Mouse (Mus musculus): Measurements from ENCODE around the gene Shq1. TPM values are rescaled to one million over a fixed set of nuclear protein-coding genes. Genes with fewer than 3 reads are reported as not detected.

The Shq1 gene
- polyA plus RNA-seq, 1 experiment from 2014 or later, result 8.5 TPM

DNA sequence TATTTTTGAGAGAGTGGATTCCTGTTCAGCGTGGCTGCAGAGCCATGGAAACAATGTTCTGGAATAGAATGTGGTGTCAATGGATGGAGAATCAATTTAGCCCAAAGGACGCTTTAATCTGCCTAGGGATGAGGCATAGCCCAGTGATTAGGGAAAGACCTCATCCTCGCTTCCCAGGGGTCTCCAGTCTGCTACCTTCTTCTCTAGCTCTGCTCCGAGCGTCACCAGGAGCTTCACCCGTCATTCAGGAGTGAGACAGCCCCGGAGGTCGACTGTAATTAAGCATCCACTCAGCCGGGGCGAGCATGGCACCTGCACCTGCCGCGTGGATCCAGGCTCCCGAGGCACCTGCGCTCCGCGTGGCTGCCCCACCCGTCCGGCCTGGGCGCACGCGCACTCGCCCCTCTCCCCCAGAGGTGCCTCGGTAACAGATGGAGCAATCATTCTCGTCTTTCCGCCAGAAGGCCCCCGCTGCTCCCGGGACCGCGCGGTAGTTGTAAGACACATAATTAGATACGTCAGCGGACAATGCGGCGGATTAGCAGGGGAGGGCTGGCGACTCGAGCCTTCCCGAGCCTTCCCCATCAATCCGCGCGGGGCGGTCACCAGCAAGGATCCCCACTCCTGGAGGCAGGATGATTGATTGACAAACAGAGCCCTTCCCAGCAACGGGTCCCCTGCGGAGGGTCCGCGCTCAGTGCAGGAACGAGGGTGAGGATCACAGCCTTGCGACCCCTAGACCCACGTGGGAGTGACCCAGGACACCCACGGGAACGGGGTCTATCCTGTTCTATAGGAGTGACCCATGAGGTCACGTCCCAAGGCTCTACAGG lies 108.0 kb downstream of the Shq1 start:
- ATAC-seq (ENCODE audit: insufficient number of reproducible peaks, insufficient read depth, low FRiP score, low read depth), result peak; percentile 45
- peak overlapping the region; percentile 86 for H3K4me2 ChIP-seq (ENCODE audit: low read length)

DNA sequence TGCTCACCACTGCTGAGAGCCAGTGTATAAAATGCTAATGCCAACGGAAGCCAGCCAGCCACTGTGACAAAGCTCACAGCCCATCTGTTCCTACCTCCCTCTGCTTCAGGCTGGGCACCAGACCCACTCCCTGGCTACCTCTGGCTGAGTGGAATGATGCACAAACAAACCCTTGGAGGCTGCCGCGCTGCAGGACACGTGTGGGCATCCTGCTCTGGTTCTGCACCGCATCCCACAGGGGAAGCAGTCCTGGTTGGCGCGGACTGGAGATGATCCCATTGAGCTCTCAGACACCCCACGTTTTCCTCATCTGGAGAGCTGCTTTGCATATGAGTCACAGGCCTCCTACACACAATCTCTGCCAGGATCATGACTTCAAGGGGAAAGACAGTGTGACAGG lies 112.9 kb downstream of the Shq1 start:
- H3K27ac ChIP-seq (replicated peaks in 1 of 2; ENCODE audit: control insufficient read depth in 1 of 2, insufficient read depth in 1 of 2, low read depth in 2 of 2, low read length in 2 of 2), result no peak overlapping the region
- WGBS, result 61% methylated on average over 8 of the region's 8 CpGs
- H3K4me2 ChIP-seq (ENCODE audit: low read length), result no peak overlapping the region
- no peak for ATAC-seq (ENCODE audit: insufficient number of reproducible peaks, insufficient read depth, low FRiP score, low read depth)
- no peaks in the 10 kb centered on the region for H3K9me3 ChIP-seq (ENCODE audit: control insufficient read depth, low read length)
- no peak overlapping the region for H3K4me3 ChIP-seq (ENCODE audit: control insufficient read depth in 1 of 2, insufficient read depth in 1 of 2, low read depth in 1 of 2, low read length in 2 of 2)
- peaks cover 33% of the 10 kb centered on the region for H3K27me3 ChIP-seq (ENCODE audit: control insufficient read depth, insufficient read depth, low read length)
- no peaks in the 10 kb centered on the region for H3K36me3 ChIP-seq (ENCODE audit: control insufficient read depth, insufficient read depth, low read length)
- H3K4me1 ChIP-seq (ENCODE audit: control insufficient read depth in 2 of 2, insufficient read depth in 2 of 2, low read length in 2 of 2), result peaks cover 0 to 5% of the 10 kb centered on the region in 2 experiments; a peak in 3 of 4 replicates
- no peak overlapping the region for H3K9ac ChIP-seq (ENCODE audit: low read length)

More for the DNA sequence above, 108.0 kb downstream of the Shq1 start:
- Histone ChIP-seq H3K4me3 (ENCODE audit: control insufficient read depth in 1 of 2, insufficient read depth in 1 of 2, low read depth in 1 of 2, low read length in 2 of 2) (peak overlapping the region; percentile 41 to 53), H3K27me3 (ENCODE audit: control insufficient read depth, insufficient read depth, low read length) (peaks cover 52% of the 10 kb centered on the region), H3K9ac (ENCODE audit: low read length) (peak overlapping the region; percentile 66), H3K27ac (replicated peaks in 1 of 2; ENCODE audit: control insufficient read depth in 1 of 2, insufficient read depth in 1 of 2, low read depth in 2 of 2, low read length in 2 of 2) (no peak overlapping the region), H3K9me3 (ENCODE audit: control insufficient read depth, low read length) (no peaks in the 10 kb centered on the region), H3K4me1 (ENCODE audit: control insufficient read depth in 2 of 2, insufficient read depth in 2 of 2, low read length in 2 of 2) (peaks cover 0 to 10% of the 10 kb centered on the region in 2 experiments), H3K36me3 (ENCODE audit: control insufficient read depth, insufficient read depth, low read length) (no peaks in the 10 kb centered on the region)
- WGBS, result under 1% methylated on average over 51 of the region's 51 CpGs

DNA sequence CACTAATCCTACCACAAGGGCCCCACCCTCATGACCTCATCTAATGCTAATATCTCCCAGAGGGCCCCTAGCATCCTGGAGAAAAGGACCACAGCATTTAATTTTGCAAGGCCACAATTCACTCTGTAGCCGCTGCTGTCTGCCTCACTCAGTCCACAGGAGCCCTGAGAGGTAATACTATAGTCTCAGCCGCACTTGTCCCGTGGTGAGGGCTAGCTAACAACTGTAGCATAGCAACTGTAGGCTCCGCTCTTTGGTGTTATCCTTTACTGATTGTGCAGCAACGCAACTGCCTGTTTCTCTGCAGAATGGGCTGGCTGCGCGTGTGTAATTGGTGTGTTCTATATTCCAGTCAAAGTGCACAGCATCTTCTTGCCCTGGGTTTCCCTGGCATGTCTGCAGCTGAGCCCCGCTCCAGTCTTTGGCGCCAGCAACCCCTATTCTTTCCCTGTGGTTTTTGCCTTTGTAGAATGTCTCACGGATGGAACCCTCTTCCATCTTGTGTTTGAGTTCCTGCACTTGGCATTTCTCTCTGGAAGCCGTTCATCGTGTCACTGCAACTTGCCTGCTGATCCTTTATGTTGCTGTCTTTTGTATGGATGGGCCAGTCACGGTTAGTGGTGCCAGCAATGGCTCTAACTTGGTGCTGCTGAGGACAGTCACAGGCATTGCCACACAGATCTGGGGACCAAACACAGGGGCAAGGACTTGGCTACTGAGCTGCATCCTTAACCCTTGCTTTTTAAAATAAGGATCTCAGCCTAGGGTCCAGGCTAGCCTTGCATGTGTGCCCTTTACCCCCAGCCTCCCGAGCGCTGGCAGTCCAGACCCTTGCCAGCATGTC lies 128.6 kb downstream of the Shq1 start:
- Histone ChIP-seq H3K27ac (replicated peaks in 1 of 2; ENCODE audit: control insufficient read depth in 1 of 2, insufficient read depth in 1 of 2, low read depth in 2 of 2, low read length in 2 of 2) (no peak overlapping the region), H3K9ac (ENCODE audit: low read length) (no peak overlapping the region), H3K36me3 (ENCODE audit: control insufficient read depth, insufficient read depth, low read length) (no peaks in the 10 kb centered on the region), H3K9me3 (ENCODE audit: control insufficient read depth, low read length) (no peaks in the 10 kb centered on the region), H3K4me3 (ENCODE audit: control insufficient read depth in 1 of 2, insufficient read depth in 1 of 2, low read depth in 1 of 2, low read length in 2 of 2) (no peak overlapping the region), H3K27me3 (ENCODE audit: control insufficient read depth, insufficient read depth, low read length) (no peaks in the 10 kb centered on the region), H3K4me1 (ENCODE audit: control insufficient read depth in 2 of 2, insufficient read depth in 2 of 2, low read length in 2 of 2) (peaks cover 0 to 9% of the 10 kb centered on the region in 2 experiments; a peak in 3 of 4 replicates), H3K4me2 (ENCODE audit: low read length) (no peak overlapping the region)
- 77% methylated on average over 15 of the region's 15 CpGs for WGBS
- no peak for ATAC-seq (ENCODE audit: insufficient number of reproducible peaks, insufficient read depth, low FRiP score, low read depth)

DNA sequence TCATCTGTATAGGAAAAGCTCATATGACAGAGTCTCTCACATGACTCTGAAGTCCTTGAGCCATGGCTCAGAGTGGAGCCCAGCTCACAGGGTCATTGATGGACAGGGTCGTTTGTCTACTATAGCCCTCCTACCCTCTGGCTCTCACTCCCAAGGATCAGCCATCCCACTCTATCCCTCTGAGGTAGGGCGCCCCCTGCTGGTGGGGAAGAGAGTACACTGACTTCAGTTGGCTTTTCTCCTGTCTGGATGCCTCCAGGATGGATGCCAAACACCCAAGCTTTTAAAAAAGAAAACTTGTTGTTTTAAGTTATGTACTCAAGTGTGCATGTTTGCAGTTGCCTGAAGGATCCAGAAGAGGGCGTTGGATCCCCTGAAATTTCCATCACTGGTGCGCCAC lies 131.3 kb downstream of the Shq1 start:
- no peaks in the 10 kb centered on the region for H3K9me3 ChIP-seq (ENCODE audit: control insufficient read depth, low read length)
- no peak overlapping the region for H3K4me2 ChIP-seq (ENCODE audit: low read length)
- no peak overlapping the region for H3K4me3 ChIP-seq (ENCODE audit: control insufficient read depth in 1 of 2, insufficient read depth in 1 of 2, low read depth in 1 of 2, low read length in 2 of 2)
- H3K4me1 ChIP-seq (ENCODE audit: control insufficient read depth in 2 of 2, insufficient read depth in 2 of 2, low read length in 2 of 2), result peaks cover 2 to 11% of the 10 kb centered on the region in 2 experiments; a peak in 3 of 4 replicates
- no peak overlapping the region for H3K27ac ChIP-seq (replicated peaks in 1 of 2; ENCODE audit: control insufficient read depth in 1 of 2, insufficient read depth in 1 of 2, low read depth in 2 of 2, low read length in 2 of 2)
- WGBS, result 43% methylated on average over 4 of the region's 4 CpGs
- H3K36me3 ChIP-seq (ENCODE audit: control insufficient read depth, insufficient read depth, low read length), result no peaks in the 10 kb centered on the region
- 0 out of 2 replicates have a peak, but pooled peaks cover 3% of the 10 kb centered on the region for H3K27me3 ChIP-seq (ENCODE audit: control insufficient read depth, insufficient read depth, low read length)
- no peak for ATAC-seq (ENCODE audit: insufficient number of reproducible peaks, insufficient read depth, low FRiP score, low read depth)
- H3K9ac ChIP-seq (ENCODE audit: low read length), result no peak overlapping the region

DNA sequence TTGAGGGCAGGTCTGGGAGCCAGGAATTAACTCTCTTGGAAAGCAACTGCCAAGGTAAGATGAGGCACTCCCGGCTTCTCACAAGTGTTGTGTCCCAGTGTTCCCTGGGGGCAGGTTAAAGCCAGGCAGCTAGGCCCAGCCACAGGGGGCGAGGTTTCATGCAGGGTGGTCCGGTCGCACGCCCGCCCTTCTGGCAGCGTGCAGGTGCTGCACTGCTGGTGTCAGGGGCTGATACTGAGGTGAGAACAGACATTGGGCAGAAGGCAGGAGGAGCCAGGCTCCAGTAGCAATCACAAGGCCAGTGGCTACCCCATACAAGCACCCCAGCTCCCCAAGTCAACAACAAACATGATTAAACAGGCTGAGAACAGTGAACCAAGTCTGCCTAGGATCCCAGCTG lies 132.4 kb downstream of the Shq1 start:
- Histone ChIP-seq H3K27ac (replicated peaks in 1 of 2; ENCODE audit: control insufficient read depth in 1 of 2, insufficient read depth in 1 of 2, low read depth in 2 of 2, low read length in 2 of 2) (peak overlapping the region in 1 of 2 experiments; percentile 31; a peak in 1 of 4 replicates), H3K27me3 (ENCODE audit: control insufficient read depth, insufficient read depth, low read length) (0 out of 2 replicates have a peak, but pooled peaks cover 3% of the 10 kb centered on the region), H3K36me3 (ENCODE audit: control insufficient read depth, insufficient read depth, low read length) (no peaks in the 10 kb centered on the region), H3K9me3 (ENCODE audit: control insufficient read depth, low read length) (no peaks in the 10 kb centered on the region), H3K9ac (ENCODE audit: low read length) (no peak overlapping the region), H3K4me1 (ENCODE audit: control insufficient read depth in 2 of 2, insufficient read depth in 2 of 2, low read length in 2 of 2) (peaks cover 2 to 11% of the 10 kb centered on the region in 2 experiments; a peak in 3 of 4 replicates), H3K4me2 (ENCODE audit: low read length) (no peak overlapping the region), H3K4me3 (ENCODE audit: control insufficient read depth in 1 of 2, insufficient read depth in 1 of 2, low read depth in 1 of 2, low read length in 2 of 2) (no peak overlapping the region)
- ATAC-seq (ENCODE audit: insufficient number of reproducible peaks, insufficient read depth, low FRiP score, low read depth), result no peak
- 28% methylated on average over 7 of the region's 7 CpGs for WGBS

DNA sequence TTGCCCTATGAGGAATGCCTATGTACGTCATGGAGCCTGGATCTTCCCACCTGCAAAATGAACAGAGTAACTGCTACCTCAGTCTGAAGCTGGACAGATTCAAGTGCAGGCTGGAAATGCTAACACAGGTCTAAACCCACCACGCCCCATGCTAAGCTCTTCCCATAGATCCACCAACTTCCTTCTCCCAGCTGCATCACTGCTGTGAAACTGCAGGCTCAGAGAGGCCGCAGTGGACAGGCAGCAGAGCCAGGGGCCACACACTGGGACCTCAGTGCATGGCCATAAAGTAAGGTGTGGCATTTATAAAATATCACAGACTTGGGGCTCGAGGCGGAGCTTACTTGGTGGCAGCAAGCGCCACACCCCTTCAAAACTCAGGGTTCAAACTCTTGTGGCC lies 133.0 kb downstream of the Shq1 start:
- Histone ChIP-seq H3K36me3 (ENCODE audit: control insufficient read depth, insufficient read depth, low read length) (no peaks in the 10 kb centered on the region), H3K4me1 (ENCODE audit: control insufficient read depth in 2 of 2, insufficient read depth in 2 of 2, low read length in 2 of 2) (peaks cover 2 to 11% of the 10 kb centered on the region in 2 experiments; a peak in 3 of 4 replicates), H3K27ac (replicated peaks in 1 of 2; ENCODE audit: control insufficient read depth in 1 of 2, insufficient read depth in 1 of 2, low read depth in 2 of 2, low read length in 2 of 2) (no peak overlapping the region), H3K9ac (ENCODE audit: low read length) (no peak overlapping the region), H3K4me2 (ENCODE audit: low read length) (no peak overlapping the region), H3K27me3 (ENCODE audit: control insufficient read depth, insufficient read depth, low read length) (peaks cover 3% of the 10 kb centered on the region; the same call in 1 of the 2 replicates), H3K4me3 (ENCODE audit: control insufficient read depth in 1 of 2, insufficient read depth in 1 of 2, low read depth in 1 of 2, low read length in 2 of 2) (no peak overlapping the region), H3K9me3 (ENCODE audit: control insufficient read depth, low read length) (no peaks in the 10 kb centered on the region)
- no peak for ATAC-seq (ENCODE audit: insufficient number of reproducible peaks, insufficient read depth, low FRiP score, low read depth)
- WGBS, result 85% methylated on average over 6 of the region's 6 CpGs

DNA sequence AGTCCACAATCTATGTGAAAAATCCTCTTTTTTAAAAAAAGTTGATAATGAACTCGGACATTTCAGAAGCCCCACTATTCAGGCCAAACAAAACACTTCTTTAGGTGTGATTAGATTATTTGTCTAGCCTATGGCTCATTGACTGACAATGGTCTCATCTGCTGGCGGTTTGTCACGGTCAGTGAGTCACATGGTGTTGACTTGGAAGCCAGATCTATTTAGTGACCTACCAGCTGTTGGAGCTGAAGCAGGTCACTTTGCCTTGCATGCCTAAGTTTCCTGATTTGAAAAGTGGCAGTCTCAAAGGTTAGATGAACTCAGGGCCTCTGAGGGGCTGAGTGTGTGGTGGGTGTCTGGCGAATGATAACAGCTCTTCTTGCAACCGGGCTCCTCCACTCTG lies 133.9 kb downstream of the Shq1 start:
- Histone ChIP-seq H3K9me3 (ENCODE audit: control insufficient read depth, low read length) (no peaks in the 10 kb centered on the region), H3K27ac (replicated peaks in 1 of 2; ENCODE audit: control insufficient read depth in 1 of 2, insufficient read depth in 1 of 2, low read depth in 2 of 2, low read length in 2 of 2) (no peak overlapping the region), H3K4me2 (ENCODE audit: low read length) (no peak overlapping the region), H3K4me3 (ENCODE audit: control insufficient read depth in 1 of 2, insufficient read depth in 1 of 2, low read depth in 1 of 2, low read length in 2 of 2) (no peak overlapping the region), H3K36me3 (ENCODE audit: control insufficient read depth, insufficient read depth, low read length) (no peaks in the 10 kb centered on the region), H3K4me1 (ENCODE audit: control insufficient read depth in 2 of 2, insufficient read depth in 2 of 2, low read length in 2 of 2) (peaks cover 2 to 11% of the 10 kb centered on the region in 2 experiments; a peak in 3 of 4 replicates), H3K9ac (ENCODE audit: low read length) (no peak overlapping the region), H3K27me3 (ENCODE audit: control insufficient read depth, insufficient read depth, low read length) (peaks cover 3% of the 10 kb centered on the region; the same call in 1 of the 2 replicates)
- ATAC-seq (ENCODE audit: insufficient number of reproducible peaks, insufficient read depth, low FRiP score, low read depth), result no peak
- 64% methylated on average over 5 of the region's 5 CpGs for whole genome bisulfite sequencing
